Mouse (Mus musculus) CH12.LX (cell line): Measurements from ENCODE around the gene Serinc5.

Source experiments
- CTCF ChIP-seq, 2 experiments: IDR thresholded peaks in 1 of 2; conservative IDR thresholded peaks in 1 of 2; 2 replicates each; pipeline ENCODE4 v1.5.1; 2011 to 2012; ENCODE audit warnings: low read depth in 2 of 2, low read length in 2 of 2, improper control_type of control experiment in 1 of 2, inconsistent platforms in 1 of 2, mild to moderate bottlenecking in 1 of 2, moderate library complexity in 1 of 2
- JUN ChIP-seq: IDR thresholded peaks from 2 replicates; pipeline ENCODE4 v1.6.1; 2011; ENCODE audit warnings: low read depth, mild to moderate bottlenecking, low read length, improper control_type of control experiment, moderate library complexity; ENCODE audit not compliant: insufficient read depth
- MAFK ChIP-seq: IDR thresholded peaks from 2 replicates; pipeline ENCODE4 v1.6.1; 2011; ENCODE audit warnings: low read length, improper control_type of control experiment; ENCODE audit not compliant: insufficient replicate concordance
- MEF2A ChIP-seq: IDR thresholded peaks from 2 replicates; pipeline ENCODE4 v1.6.1; 2014; ENCODE audit warnings: low read depth, mild to moderate bottlenecking, inconsistent platforms, low read length, improper control_type of control experiment, borderline replicate concordance
- NRF1 ChIP-seq: IDR thresholded peaks from 2 replicates; pipeline ENCODE4 v1.6.1; 2014; ENCODE audit warnings: low read depth, mild to moderate bottlenecking, inconsistent platforms, low read length, improper control_type of control experiment, moderate library complexity
- POLR2A ChIP-seq: IDR thresholded peaks from 2 replicates; pipeline ENCODE4 v1.6.1; 2011; ENCODE audit warnings: low read depth, mild to moderate bottlenecking, improper control_type of control experiment, low read length
- TCF12 ChIP-seq: IDR thresholded peaks from 2 replicates; pipeline ENCODE4 v1.6.1; 2014; ENCODE audit warnings: low read depth, mild to moderate bottlenecking, inconsistent platforms, low read length, improper control_type of control experiment
- USF1 ChIP-seq: IDR thresholded peaks from 2 replicates; pipeline ENCODE4 v1.6.1; 2014; ENCODE audit warnings: low read depth, mild to moderate bottlenecking, inconsistent platforms, low read length, improper control_type of control experiment
- ZKSCAN1 ChIP-seq: IDR thresholded peaks from 2 replicates; pipeline ENCODE4 v1.6.1; 2012; ENCODE audit warnings: low read depth, inconsistent platforms, low read length, improper control_type of control experiment, borderline replicate concordance
- ZNF384 ChIP-seq: IDR thresholded peaks from 2 replicates; pipeline ENCODE4 v1.6.1; 2012; ENCODE audit warnings: low read depth, low read length, improper control_type of control experiment, inconsistent platforms

- TF ChIP-seq TCF12 (no peak), MEF2A (no peak), ZKSCAN1 (no peak), CTCF (conservative IDR thresholded peaks at IDR 0.05 in 1 of 2, IDR thresholded peaks at IDR 0.05 in 1 of 2; ENCODE audit: low read depth in 2 of 2, low read length in 2 of 2) (no peak), POLR2A (no peak), MAFK (no peak), ZNF384 (no peak), NRF1 (no peak), JUN (no peak), USF1 (no peak)
These were observed 94.2 kb downstream of the Serinc5 start for GRCm38 (mm10) chr13:92705016-92705535.
